Mouse (Mus musculus) thymus, adult 2 months (tissue): ENCODE data around the gene Wdr37.

ENCODE experiments used
- CTCF ChIP-seq: fragments of 200-500 bp; IDR thresholded peaks from 2 replicates; pipeline ENCODE4 v1.5.1; 2012; ENCODE audit warnings: mild to moderate bottlenecking, control low read depth, low read length, moderate library complexity, borderline replicate concordance; ENCODE audit not compliant: control insufficient read depth, poor library complexity, insufficient read depth; ENCODE audit errors: extremely low read depth
- POLR2A ChIP-seq: fragments of 200-500 bp; IDR thresholded peaks from 2 replicates; pipeline ENCODE4 v1.6.1; 2012; ENCODE audit warnings: mild to moderate bottlenecking, low read length, control low read depth, moderate library complexity; ENCODE audit not compliant: control insufficient read depth, poor library complexity, insufficient read depth; ENCODE audit errors: extremely low read depth

- no peak for TF ChIP-seq CTCF
- TF ChIP-seq POLR2A = no peak
Observed at GRCm38 (mm10) chr13:8881611-8882010, 9.9 kb upstream of the Wdr37 start.
